Mouse (Mus musculus) adrenal gland, adult (tissue): ENCODE data around the gene Olfr867.

Experiments used
- DNase-seq, 2 experiments: peaks; one replicate each; pipeline ENCODE4 v3.0.0; 2022 to 2023; ENCODE audit warnings: low spot score in 1 of 2; ENCODE audit not compliant: inconsistent age in 2 of 2

The Olfr867 gene

DNA sequence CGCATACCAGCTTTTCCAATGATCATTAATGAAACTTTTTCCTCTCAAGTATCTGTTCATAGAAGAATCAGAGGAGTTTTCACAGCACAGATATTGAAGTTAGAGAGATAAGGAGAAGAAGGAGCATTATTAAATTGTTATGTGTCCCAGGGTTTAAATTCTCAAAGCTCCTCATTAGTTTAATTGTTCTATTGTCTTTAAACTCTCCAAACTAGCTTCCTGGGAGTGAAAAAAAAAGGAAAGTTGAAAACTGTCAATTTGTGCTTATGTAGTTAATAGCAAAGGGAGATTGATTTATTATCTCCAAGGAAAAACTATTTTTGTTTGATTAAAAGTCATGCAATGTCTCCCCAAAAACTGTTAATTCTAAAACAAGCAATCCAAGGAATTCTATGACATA is at the start of gene Olfr867:
Olfr867 (minus strand) TSS at position 101 of the 400 bp plus-strand sequence.
- no peak for DNase-seq

DNA sequence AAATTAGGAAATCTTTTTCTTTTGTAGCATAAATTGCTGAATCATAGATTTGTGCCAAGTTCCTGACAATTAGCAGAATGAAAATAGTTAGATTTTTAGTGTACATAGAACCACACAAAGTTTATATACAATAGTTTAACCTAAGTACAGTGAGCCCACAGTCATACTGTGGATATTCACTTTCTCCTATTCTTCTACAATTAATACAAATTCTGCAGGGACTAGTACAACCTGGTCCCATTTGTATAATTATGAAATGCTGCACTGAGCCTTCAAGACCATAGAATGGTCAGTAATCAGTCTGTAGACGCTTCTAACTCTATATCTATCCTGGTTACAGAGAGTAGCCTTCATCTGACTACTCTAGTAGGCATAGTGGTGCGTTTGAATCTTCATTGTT is 41.0 kb upstream of the Olfr867 start, which contains the start of gene Olfr868:
Olfr868 (plus strand) TSS at position 301 of the 400 bp plus-strand sequence.
- DNase-seq, result no peak

DNA sequence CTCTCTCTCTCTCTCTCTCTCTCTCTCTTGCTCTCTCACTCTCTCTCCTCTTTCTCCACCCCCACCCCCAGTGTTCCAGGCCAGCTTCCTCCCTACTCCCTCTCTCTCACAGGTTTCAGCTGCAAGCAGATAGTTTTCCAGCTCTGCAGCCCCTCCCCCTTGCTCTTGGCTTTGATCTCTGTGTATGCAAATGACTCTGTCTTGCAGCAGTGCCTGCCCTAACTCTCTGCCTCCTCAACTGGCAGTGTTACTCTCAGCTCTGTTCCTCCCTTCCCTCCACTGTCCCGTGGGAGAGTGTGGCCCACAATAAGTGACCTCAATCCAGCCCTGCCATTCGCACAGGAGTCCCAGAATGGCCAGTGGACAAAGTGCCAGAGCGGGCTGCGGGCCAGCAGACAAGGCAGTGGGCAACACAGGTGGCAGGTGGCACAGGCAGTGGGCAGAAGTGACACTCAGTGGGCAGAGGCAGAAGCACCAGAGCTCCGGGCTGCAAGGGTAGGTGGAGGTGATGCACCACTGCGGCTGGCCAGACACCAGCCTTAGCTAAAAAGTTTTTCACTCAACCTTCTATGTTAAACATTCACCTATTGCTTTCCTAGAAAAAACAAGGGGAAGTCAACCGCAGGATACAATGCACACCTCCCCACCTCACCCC is 16.3 kb upstream of the Olfr867 start:
- no peak for DNase-seq

DNA sequence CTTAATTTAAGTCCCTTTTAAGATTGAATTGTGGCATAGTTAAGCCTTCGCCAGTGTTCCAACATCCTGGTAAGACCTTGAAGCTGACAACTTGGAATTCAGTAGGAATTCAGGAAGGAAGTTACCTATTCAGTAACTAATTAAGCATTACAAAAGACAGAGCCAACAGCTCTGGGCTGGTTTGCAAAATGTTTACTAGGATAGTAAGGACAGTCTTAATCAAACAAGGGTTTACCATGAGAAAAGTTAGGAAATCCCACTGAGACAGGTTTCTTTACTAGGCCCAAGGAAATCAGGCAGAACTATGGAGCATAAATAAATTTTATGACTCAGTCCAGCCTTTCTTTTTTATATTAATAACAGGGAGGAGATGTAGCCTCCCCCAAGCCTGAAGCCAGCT is 13.9 kb upstream of the Olfr867 start:
- DNase-seq, result no peak

- no peak for DNase-seq
Measured at GRCm38 (mm10) chr9:20070236-20070635, 12.9 kb upstream of the Olfr867 start.

GRCm38 (mm10) chr9:20047964-20048363 is 9.4 kb downstream of the Olfr867 start:
- no peak for DNase-seq

DNA sequence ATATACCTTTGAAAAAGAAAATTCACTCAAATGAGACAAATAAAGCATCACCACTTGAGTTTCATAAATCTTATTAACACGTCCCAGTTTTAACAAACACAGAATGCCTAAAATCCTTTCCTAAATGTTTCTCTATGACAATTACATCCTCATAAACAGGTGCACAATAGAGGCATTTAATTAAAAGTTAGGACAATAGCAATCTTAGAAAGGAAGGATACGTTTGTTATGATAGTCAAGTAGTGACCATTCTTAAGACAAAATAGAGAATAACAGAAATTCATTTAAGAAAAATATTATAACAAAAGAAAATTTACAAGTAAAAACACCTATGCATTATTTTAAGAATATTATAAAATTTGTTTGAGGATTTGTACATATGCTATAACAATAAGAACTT is 29.4 kb downstream of the Olfr867 start, which contains the start of gene Olfr866:
Olfr866 (minus strand) TSS at position 101 of the 400 bp plus-strand sequence.
- DNase-seq, result no peak
